Mouse (Mus musculus) brain, embryonic 14.5 days (tissue): Measurements from ENCODE around the gene Hcn1. TPM values are rescaled to one million over a fixed set of nuclear protein-coding genes. Genes with fewer than 3 reads are reported as not detected.
"Not testable (repeated sequence)": the region's sequence is repeated elsewhere in the genome, so short reads cannot be mapped to it uniquely, and the experiment has no call there.

ENCODE experiments used
- DNase-seq: peaks from one replicate; pipeline ENCODE4 v3.0.0-alpha.2; 2011; ENCODE audit warnings: low read depth
- CTCF ChIP-seq: fragments of 200-500 bp; IDR thresholded peaks from 2 replicates; pipeline ENCODE4 v1.5.1; 2012; ENCODE audit warnings: inconsistent platforms, mild to moderate bottlenecking, moderate library complexity, borderline replicate concordance; ENCODE audit not compliant: insufficient read depth, insufficient read length; ENCODE audit errors: extremely low read depth
- POLR2A ChIP-seq: fragments of 200-500 bp; IDR thresholded peaks from 2 replicates; pipeline ENCODE4 v1.6.1; 2012; ENCODE audit warnings: mild to moderate bottlenecking, inconsistent platforms, borderline replicate concordance; ENCODE audit not compliant: poor library complexity, insufficient read depth, insufficient read length, severe bottlenecking; ENCODE audit errors: extremely low read depth
- polyA plus RNA-seq: library from polyadenylated mRNA; depleted of rRNA; stranded (reverse); fragments of >200 nt; gene quantifications from 2 replicates; pipeline ENCODE4 v1.2.3, GENCODE M21; 2012

Hcn1 gene
- polyA plus RNA-seq, 1 experiment, result 1.2 TPM

- TF ChIP-seq CTCF (no peak), POLR2A (no peak)
- no peak for DNase-seq
These were observed 397.8 kb downstream of the Hcn1 start for GRCm38 (mm10) chr13:117999767-118000488.

GRCm38 (mm10) chr13:118000538-118000937, 398.4 kb downstream of the Hcn1 start:
- DNase-seq, result no peak

GRCm38 (mm10) chr13:118021176-118021575, 419.1 kb downstream of the Hcn1 start:
- no peak for DNase-seq
- TF ChIP-seq CTCF (no peak), POLR2A (no peak)

More at GRCm38 (mm10) chr13:118000538-118000937, 398.4 kb downstream of the Hcn1 start:
- TF ChIP-seq CTCF (no peak), POLR2A (no peak)

- DNase-seq, result not testable (repeated sequence)
These were observed 420.8 kb downstream of the Hcn1 start for GRCm38 (mm10) chr13:118022891-118023290.

- DNase-seq, result no peak
- TF ChIP-seq POLR2A (no peak), CTCF (no peak)
These were observed 421.3 kb downstream of the Hcn1 start for GRCm38 (mm10) chr13:118023381-118023780.

GRCm38 (mm10) chr13:118026510-118026909, 424.4 kb downstream of the Hcn1 start:
- no peak for TF ChIP-seq POLR2A
- no peak for TF ChIP-seq CTCF
- DNase-seq, result no peak

GRCm38 (mm10) chr13:118027868-118028267, 425.7 kb downstream of the Hcn1 start:
- no peak for DNase-seq
- TF ChIP-seq CTCF (no peak), POLR2A (no peak)

GRCm38 (mm10) chr13:118028662-118029061, 426.5 kb downstream of the Hcn1 start:
- DNase-seq, result peak; percentile 11
- no peak for TF ChIP-seq POLR2A
- no peak for TF ChIP-seq CTCF

GRCm38 (mm10) chr13:118029579-118029978, 427.5 kb downstream of the Hcn1 start:
- no peak for TF ChIP-seq POLR2A
- DNase-seq, result no peak

- DNase-seq, result no peak
These were observed 433.5 kb downstream of the Hcn1 start for GRCm38 (mm10) chr13:118035598-118035997.

More at GRCm38 (mm10) chr13:118035598-118035997, 433.5 kb downstream of the Hcn1 start:
- TF ChIP-seq CTCF, result no peak
- no peak for TF ChIP-seq POLR2A
